Comparison of ENCODE assay signal across 13 mouse cellular contexts in genomic region chr9:58278821-58279723, GRCm38 (mm10). TPM values are rescaled to one million over a fixed set of nuclear protein-coding genes. Genes with fewer than 3 reads are reported as not detected.
"Had no signal": no experiment of that assay in that cellular context is flagged by ENCODE, and none has a peak within 500 bp of the region (broad histone marks: within the 10 kb centered on the region; RNA-seq: fewer than 3 reads in every experiment).

No protein-coding gene starts in this region.

- H3K27me3 ChIP-seq: kidney, embryonic 15.5 days; limb, embryonic 13.5 days; midbrain, embryonic 12.5 days had no signal

- H3K9ac ChIP-seq: kidney, embryonic 15.5 days; limb, embryonic 13.5 days; lung, embryonic 14.5 days; midbrain, embryonic 12.5 days had no signal

- H3K36me3 ChIP-seq: kidney, embryonic 15.5 days; limb, embryonic 13.5 days; midbrain, embryonic 12.5 days had no signal

- H3K27ac ChIP-seq: kidney, embryonic 15.5 days; limb, embryonic 13.5 days; midbrain, embryonic 12.5 days had no signal

- H3K9me3 ChIP-seq: kidney, embryonic 15.5 days; limb, embryonic 13.5 days; midbrain, embryonic 12.5 days had no signal

- H3K4me3 ChIP-seq: kidney, embryonic 15.5 days; limb, embryonic 13.5 days; midbrain, embryonic 12.5 days had no signal

- H3K4me2 ChIP-seq: kidney, embryonic 15.5 days; limb, embryonic 13.5 days; lung, embryonic 14.5 days; midbrain, embryonic 12.5 days had no signal

- ATAC-seq: midbrain, embryonic 16.5 days had no signal

- DNase-seq: kidney, postnatal 14 days; left cerebral cortex, postnatal 4 days; lung, postnatal 14 days; right cerebral cortex, adult 18-20 months; spleen, adult 18-20 months; thymus, adult 18-20 months; thymus, postnatal 14 days had no signal

RNA-seq across cellular contexts. Expression of gene Loxl1, which starts 33.9 kb away (rescaled TPM):
- total RNA-seq: megakaryocyte-erythroid progenitor cell, adult 5-6 weeks had no signal
